Mouse (Mus musculus) limb, embryonic 14.5 days (tissue): ENCODE results near the gene Rfx2. TPM values are rescaled to one million over a fixed set of nuclear protein-coding genes. Genes with fewer than 3 reads are reported as not detected.

Source experiments
- ATAC-seq: fragments of 200-750 bp; cut with Nextera tagmentation; 2 replicates; pipeline ENCODE4 v1.8.0; 2017; ENCODE audit warnings: low read depth, moderate number of reproducible peaks, moderate TSS enrichment; ENCODE audit not compliant: low FRiP score
- DNase-seq: peaks from one replicate; pipeline ENCODE4 v3.0.0-alpha.2; 2015; ENCODE audit warnings: low spot score
- H3K27ac ChIP-seq: fragments of 300-500 bp; sonication (generic); replicated peaks from 2 replicates; pipeline ENCODE4 v1.5.1; 2014; ENCODE audit warnings: low read depth, mild to moderate bottlenecking, low read length, moderate library complexity, mixed read lengths
- H3K27me3 ChIP-seq: fragments of 300-500 bp; sonication (generic); 2 replicates; pipeline ENCODE4 v1.6.1; 2014; ENCODE audit warnings: low read length, mixed read lengths; ENCODE audit not compliant: control insufficient read depth, insufficient read depth
- H3K36me3 ChIP-seq: fragments of 300-500 bp; sonication (generic); 2 replicates; pipeline ENCODE4 v1.6.1; 2014; ENCODE audit warnings: mild to moderate bottlenecking, low read length, moderate library complexity, mixed read lengths; ENCODE audit not compliant: control insufficient read depth, insufficient read depth
- H3K4me1 ChIP-seq: fragments of 300-500 bp; sonication (generic); 2 replicates; pipeline ENCODE4 v1.6.1; 2014; ENCODE audit warnings: antibody characterized with exemption, low read length, mixed read lengths; ENCODE audit not compliant: control insufficient read depth, insufficient read depth
- H3K4me2 ChIP-seq: fragments of 300-500 bp; sonication (generic); replicated peaks from 2 replicates; pipeline ENCODE4 v1.6.1; 2014; ENCODE audit warnings: low read depth, mild to moderate bottlenecking, low read length, moderate library complexity; ENCODE audit not compliant: severe bottlenecking
- H3K4me3 ChIP-seq: fragments of 300-500 bp; sonication (generic); replicated peaks from 2 replicates; pipeline ENCODE4 v1.5.1; 2014; ENCODE audit warnings: low read length
- H3K9ac ChIP-seq: fragments of 300-500 bp; sonication (generic); 2 replicates; pipeline ENCODE4 v1.6.1; 2014; ENCODE audit warnings: mild to moderate bottlenecking, low read depth, low read length, moderate library complexity; ENCODE audit not compliant: severe bottlenecking
- H3K9me3 ChIP-seq: fragments of 300-500 bp; sonication (generic); 2 replicates; pipeline ENCODE4 v1.6.1; 2016; ENCODE audit warnings: low read length; ENCODE audit not compliant: control insufficient read depth
- POLR2A ChIP-seq: fragments of 200-500 bp; IDR thresholded peaks from 2 replicates; pipeline ENCODE4 v1.8.0; 2012; ENCODE audit warnings: inconsistent platforms, mild to moderate bottlenecking, moderate library complexity, borderline replicate concordance; ENCODE audit not compliant: insufficient read depth, insufficient read length; ENCODE audit errors: extremely low read depth
- WGBS: fragments of 180-500 bp; shearing (Covaris S2); extraction: QIAGEN DNeasy Blood & Tissue Kit; methylation state at CpG from one replicate; pipeline ENCODE4 v1.1.7; 2014; 5-methylcytosine and 5-hydroxymethylcytosine counted together
- polyA plus RNA-seq, 2 experiments: library from polyadenylated mRNA; depleted of rRNA in 1 of 2; stranded (reverse) in 1 of 2; unstranded in 1 of 2; fragments of >200 nt; fragmentation: Nextera tagmentation in 1 of 2; extraction: Ambion mirVana in 1 of 2; gene quantifications; 2 replicates each; pipeline versions ENCODE4 v1.2.1 to v1.2.3; 2012 to 2014

Rfx2 gene
- polyA plus RNA-seq, 2 experiments: 4.2 to 8.2 TPM

DNA sequence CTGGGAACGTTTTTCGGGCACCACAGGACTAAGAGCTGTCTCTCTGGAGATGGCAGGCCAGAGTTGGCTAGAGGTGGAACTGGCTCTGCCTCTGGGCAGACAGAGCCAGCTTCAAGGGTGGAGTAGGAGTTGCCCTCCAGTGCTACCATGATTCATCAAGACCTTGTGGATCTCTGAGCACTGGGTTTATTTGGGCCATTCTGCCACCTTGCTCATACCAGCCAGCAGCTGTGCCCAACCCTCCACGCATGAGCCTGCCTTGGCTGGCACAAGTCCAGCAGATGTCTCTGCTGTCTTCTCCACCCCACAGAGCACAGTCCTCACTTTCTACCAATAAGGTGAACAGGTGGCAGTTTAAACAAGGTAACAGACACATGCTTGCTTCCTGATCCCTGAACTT lies 41.9 kb downstream of the Rfx2 start:
- Histone ChIP-seq H3K36me3 (no peaks in the 10 kb centered on the region), H3K4me2 (no peak overlapping the region), H3K27ac (no peak overlapping the region), H3K4me3 (no peak overlapping the region), H3K9me3 (no peaks in the 10 kb centered on the region), H3K9ac (no peak overlapping the region), H3K27me3 (no peaks in the 10 kb centered on the region), H3K4me1 (no peaks in the 10 kb centered on the region)
- no peak for TF ChIP-seq POLR2A
- no peak for DNase-seq
- ATAC-seq: no peak
- WGBS: 59% methylated on average over 3 of the region's 3 CpGs

DNA sequence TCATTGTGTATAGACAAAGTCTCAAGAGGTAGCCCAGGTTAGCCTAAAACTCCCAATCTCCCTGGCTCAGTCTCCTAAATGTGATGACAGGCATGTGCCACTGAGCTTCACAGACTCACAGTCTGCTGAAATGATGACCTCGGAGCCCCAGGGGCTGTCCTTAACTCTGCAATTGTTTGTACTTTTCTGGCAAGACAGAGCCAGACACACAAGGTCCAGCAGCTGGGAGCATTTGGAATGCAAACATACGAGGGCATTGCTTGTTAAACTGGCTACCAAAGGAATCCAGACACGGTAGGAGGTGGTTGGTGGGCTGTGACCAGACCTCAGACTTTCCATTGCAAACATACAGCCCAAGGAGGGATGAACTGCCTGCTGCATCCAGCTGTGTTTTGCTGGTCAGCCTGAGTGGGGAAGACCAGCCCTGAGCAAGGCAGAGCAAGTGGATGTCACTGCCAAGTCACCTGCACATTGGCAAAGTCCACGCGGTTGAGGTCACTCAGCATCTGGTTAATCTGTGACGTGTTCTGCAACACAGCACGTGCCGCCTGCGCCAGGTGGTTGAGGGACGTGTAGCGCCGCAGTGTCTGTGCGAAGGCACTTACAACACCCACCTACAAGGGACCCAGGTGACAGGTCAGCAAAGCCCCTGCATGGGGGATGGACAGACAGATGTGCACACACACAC lies 50.4 kb downstream of the Rfx2 start:
- H3K36me3 ChIP-seq: peaks cover 6% of the 10 kb centered on the region; the same call in 1 of the 2 replicates
- H3K9me3 ChIP-seq: 0 out of 2 replicates have a peak, but pooled peaks cover 6% of the 10 kb centered on the region
- H3K27me3 ChIP-seq: no peaks in the 10 kb centered on the region
- 83% methylated on average over 13 of the region's 13 CpGs for WGBS
- no peak overlapping the region for H3K4me2 ChIP-seq
- H3K27ac ChIP-seq: no peak overlapping the region
- no peak overlapping the region for H3K4me3 ChIP-seq
- H3K4me1 ChIP-seq: no peaks in the 10 kb centered on the region
- TF ChIP-seq POLR2A: no peak
- no peak for ATAC-seq
- no peak overlapping the region for H3K9ac ChIP-seq
- no peak for DNase-seq

GRCm38 (mm10) chr17:56778779-56779362 lies 51.9 kb downstream of the Rfx2 start:
- no peak overlapping the region for H3K4me3 ChIP-seq
- no peak for TF ChIP-seq POLR2A
- H3K4me1 ChIP-seq: no peaks in the 10 kb centered on the region
- no peak overlapping the region for H3K4me2 ChIP-seq
- 33% methylated on average over 3 of the region's 3 CpGs for WGBS
- peaks cover 6% of the 10 kb centered on the region; the same call in 1 of the 2 replicates for H3K36me3 ChIP-seq
- H3K27ac ChIP-seq: no peak overlapping the region
- no peak for DNase-seq
- 0 out of 2 replicates have a peak, but pooled peaks cover 6% of the 10 kb centered on the region for H3K9me3 ChIP-seq
- ATAC-seq: no peak; the same call in 1 of the 2 replicates
- H3K9ac ChIP-seq: no peak overlapping the region
- no peaks in the 10 kb centered on the region for H3K27me3 ChIP-seq

DNA sequence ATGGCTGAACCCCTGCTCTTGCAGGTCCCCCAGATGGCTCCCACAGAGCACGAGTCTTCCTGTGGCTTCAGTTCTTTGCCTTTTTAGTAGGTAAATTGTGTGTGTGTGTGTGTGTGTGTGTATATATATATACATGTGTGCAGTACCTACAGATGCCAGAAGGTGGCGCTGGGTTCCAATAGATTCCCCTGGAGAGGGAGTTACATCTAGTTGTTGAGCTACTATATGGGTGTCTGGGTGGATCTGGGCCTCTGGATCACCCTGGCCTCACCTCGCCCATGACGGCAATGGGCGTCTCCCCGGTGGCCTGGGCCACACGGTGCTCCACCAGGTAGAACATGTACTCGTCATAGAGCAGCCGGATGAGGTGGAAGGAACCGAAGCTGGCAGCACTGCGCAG lies 53.2 kb downstream of the Rfx2 start:
- Histone ChIP-seq H3K27me3 (no peaks in the 10 kb centered on the region), H3K4me3 (no peak overlapping the region), H3K4me1 (no peaks in the 10 kb centered on the region), H3K9ac (no peak overlapping the region), H3K36me3 (peaks cover 6% of the 10 kb centered on the region; the same call in 1 of the 2 replicates), H3K4me2 (no peak overlapping the region), H3K9me3 (0 out of 2 replicates have a peak, but pooled peaks cover 6% of the 10 kb centered on the region), H3K27ac (no peak overlapping the region)
- 94% methylated on average over 11 of the region's 11 CpGs for WGBS
- DNase-seq (no peak), ATAC-seq (no peak)
- no peak for TF ChIP-seq POLR2A

- peaks cover 47% of the 10 kb centered on the region for H3K36me3 ChIP-seq
- no peak within 1 kb of the TSS for H3K27ac ChIP-seq
- no peaks in the 10 kb centered on the region for H3K9me3 ChIP-seq
- ATAC-seq (no peak), DNase-seq (no peak)
- no peak within 1 kb of the TSS for H3K4me2 ChIP-seq
- H3K9ac ChIP-seq: no peak within 1 kb of the TSS
- no peaks in the 10 kb centered on the region for H3K27me3 ChIP-seq
- peaks cover 4% of the 10 kb centered on the region for H3K4me1 ChIP-seq
- no peak within 1 kb of the TSS for H3K4me3 ChIP-seq
- no peak for TF ChIP-seq POLR2A
- 95% methylated on average over 5 of the region's 5 CpGs for WGBS
These were observed 60.9 kb downstream of the Rfx2 start, which contains the start of gene Prr22 for GRCm38 (mm10) chr17:56769950-56770349. TSS of gene Prr22 (plus strand) at chr17:56770250.
